Mouse (Mus musculus) forebrain, postnatal 0 days (tissue): ENCODE results near the gene Mapre1. TPM values are rescaled to one million over a fixed set of nuclear protein-coding genes. Genes with fewer than 3 reads are reported as not detected.
"Not testable (repeated sequence)": the region's sequence is repeated elsewhere in the genome, so short reads cannot be mapped to it uniquely, and the experiment has no call there.

Experiments used
- ATAC-seq: fragments of 200-750 bp; cut with Nextera tagmentation; 2 replicates; pipeline ENCODE4 v1.8.0; 2017; ENCODE audit warnings: mild to moderate bottlenecking, moderate library complexity
- DNase-seq: peaks from one replicate; pipeline ENCODE4 v3.0.0-alpha.2; 2015
- H3K27ac ChIP-seq: fragments of 300-500 bp; sonication (generic); 2 replicates; pipeline ENCODE4 v1.5.1; 2014; ENCODE audit warnings: low read depth, mild to moderate bottlenecking, antibody characterized with exemption, low read length, moderate library complexity, mixed read lengths
- H3K27me3 ChIP-seq: fragments of 300-500 bp; sonication (generic); 2 replicates; pipeline ENCODE4 v1.6.1; 2014; ENCODE audit warnings: mild to moderate bottlenecking, low read length, mixed read lengths; ENCODE audit not compliant: insufficient read depth
- H3K36me3 ChIP-seq: fragments of 300-500 bp; sonication (generic); 2 replicates; pipeline ENCODE4 v1.6.1; 2014; ENCODE audit warnings: mild to moderate bottlenecking, moderate library complexity; ENCODE audit not compliant: insufficient read depth
- H3K4me1 ChIP-seq: fragments of 300-500 bp; sonication (generic); 2 replicates; pipeline ENCODE4 v1.6.1; 2014; ENCODE audit warnings: antibody characterized with exemption; ENCODE audit not compliant: insufficient read depth
- H3K4me2 ChIP-seq: fragments of 300-500 bp; sonication (generic); 2 replicates; pipeline ENCODE4 v1.6.1; 2014; ENCODE audit warnings: low read depth, mild to moderate bottlenecking, moderate library complexity
- H3K4me3 ChIP-seq: fragments of 300-500 bp; sonication (generic); 2 replicates; pipeline ENCODE4 v1.5.1; 2014; ENCODE audit warnings: low read depth, low read length, mixed read lengths
- H3K9ac ChIP-seq: fragments of 300-500 bp; sonication (generic); 2 replicates; pipeline ENCODE4 v1.6.1; 2014; ENCODE audit warnings: mild to moderate bottlenecking
- H3K9me3 ChIP-seq: fragments of 300-500 bp; sonication (generic); 2 replicates; pipeline ENCODE4 v1.6.1; 2016; ENCODE audit warnings: low read length
- CTCF ChIP-seq: sonication (generic); IDR thresholded peaks from 2 replicates; pipeline ENCODE4 v1.5.1; 2016; ENCODE audit warnings: antibody characterized with exemption, control low read depth, low read depth
- WGBS: fragments of 180-500 bp; shearing (Covaris S2); extraction: QIAGEN DNeasy Blood & Tissue Kit; methylation state at CpG from one replicate; pipeline ENCODE4 v1.1.7; 2014; 5-methylcytosine and 5-hydroxymethylcytosine counted together
- polyA plus RNA-seq: library from polyadenylated mRNA; unstranded; fragments of >200 nt; fragmentation: Nextera tagmentation; extraction: Ambion mirVana; gene quantifications from 2 replicates; pipeline ENCODE4 v1.2.1, GENCODE M21; 2015
- total RNA-seq: library from RNA; depleted of rRNA; stranded (reverse); fragments of >200 nt; gene quantifications from 2 replicates; pipeline ENCODE4 v1.2.3, GENCODE M21; 2014; rRNA removed

Mapre1 gene
- 97.6 and 117 TPM in 2 replicates for total RNA-seq
- 354 and 411 TPM in 2 replicates for polyA plus RNA-seq

GRCm38 (mm10) chr2:153740500-153741436, at the start of gene Mapre1:
Gene Mapre1, plus strand, starts transcription at chr2:153741274.
- Histone ChIP-seq H3K4me1 (peaks cover 21% of the 10 kb centered on the region), H3K36me3 (no peaks in the 10 kb centered on the region), H3K27me3 (no peaks in the 10 kb centered on the region), H3K4me2 (peak within 1 kb of the TSS; percentile 68), H3K9ac (peak within 1 kb of the TSS; percentile 92), H3K4me3 (peak within 1 kb of the TSS; percentile 88), H3K9me3 (no peaks in the 10 kb centered on the region), H3K27ac (peak within 1 kb of the TSS; percentile 97)
- WGBS = 13% methylated on average over 57 of the region's 58 CpGs
- ATAC-seq (peak; percentile 98), DNase-seq (peak; percentile 100)
- TF ChIP-seq CTCF = no peak

DNA sequence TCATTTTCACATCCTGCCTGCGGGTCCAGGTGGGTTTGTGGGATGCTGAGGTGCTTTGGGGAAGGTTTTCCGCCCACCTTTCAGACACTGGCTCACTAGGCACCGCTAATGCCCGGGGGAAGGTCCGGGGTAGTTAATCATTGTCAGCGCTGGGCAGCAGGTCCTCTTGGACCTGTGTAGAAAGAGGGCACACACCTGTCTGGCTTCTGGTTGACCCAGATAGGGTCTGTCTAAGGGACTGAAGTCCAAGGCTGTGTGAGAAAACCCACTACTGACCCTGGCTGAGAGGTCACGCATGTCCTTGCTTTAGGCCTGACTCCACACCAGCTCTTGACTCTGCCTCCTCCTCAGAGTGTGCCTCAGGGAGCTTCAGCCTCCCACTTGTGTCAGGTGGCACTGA, 47.7 kb upstream of the Mapre1 start:
- not testable (repeated sequence) for H3K27me3 ChIP-seq, H3K4me3 ChIP-seq, ATAC-seq, H3K9me3 ChIP-seq, H3K27ac ChIP-seq, H3K4me2 ChIP-seq, H3K9ac ChIP-seq, H3K4me1 ChIP-seq, H3K36me3 ChIP-seq, DNase-seq
- 87% methylated on average over 6 of the region's 7 CpGs for WGBS

DNA sequence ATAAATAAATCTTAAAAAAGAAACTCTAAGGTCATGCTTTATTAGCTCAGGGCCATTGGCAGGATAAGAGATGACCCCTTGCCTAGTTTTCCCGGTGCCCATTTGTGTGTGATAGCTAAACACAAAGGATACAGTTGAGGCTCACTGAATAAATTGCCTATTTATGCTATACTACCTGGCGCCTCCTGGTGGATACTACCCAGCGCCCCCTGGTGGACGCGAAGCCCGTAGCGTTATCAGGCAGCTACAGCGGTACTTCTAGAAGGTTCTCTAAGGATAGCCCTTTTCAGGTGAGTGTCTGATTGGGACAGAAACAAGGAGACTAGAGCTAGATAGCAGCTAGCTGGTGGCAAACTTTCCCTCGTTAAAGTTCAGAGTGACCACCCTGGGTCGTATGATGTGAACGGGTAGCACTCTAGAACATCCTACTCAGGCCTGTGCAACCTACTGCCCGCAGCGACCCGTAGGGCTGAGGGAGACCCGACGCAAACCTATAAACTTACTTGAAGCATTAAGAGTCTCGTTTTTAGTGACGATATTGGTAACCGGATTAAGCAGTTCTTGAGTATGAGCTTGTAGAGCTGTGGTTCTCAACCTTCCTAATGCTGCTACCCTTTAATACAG, 46.5 kb upstream of the Mapre1 start:
- H3K27ac ChIP-seq = no peak overlapping the region
- no peaks in the 10 kb centered on the region for H3K36me3 ChIP-seq
- ATAC-seq (no peak), DNase-seq (no peak)
- no peaks in the 10 kb centered on the region for H3K27me3 ChIP-seq
- 71% methylated on average over 19 of the region's 19 CpGs for WGBS
- peak; percentile 52 for TF ChIP-seq CTCF
- no peak overlapping the region for H3K9ac ChIP-seq
- no peak overlapping the region for H3K4me3 ChIP-seq
- H3K9me3 ChIP-seq = no peaks in the 10 kb centered on the region
- H3K4me2 ChIP-seq = no peak overlapping the region
- H3K4me1 ChIP-seq = no peaks in the 10 kb centered on the region

GRCm38 (mm10) chr2:153696352-153696751, 44.7 kb upstream of the Mapre1 start, which contains the start of gene Dnmt3c:
Gene Dnmt3c, plus strand, starts transcription at chr2:153696652.
- no peak for DNase-seq

GRCm38 (mm10) chr2:153703389-153703788, 37.7 kb upstream of the Mapre1 start:
- WGBS = 29% methylated on average over 6 of the region's 6 CpGs
- Histone ChIP-seq H3K9me3 (no peaks in the 10 kb centered on the region), H3K27me3 (no peaks in the 10 kb centered on the region), H3K9ac (no peak overlapping the region), H3K4me3 (no peak overlapping the region), H3K36me3 (no peaks in the 10 kb centered on the region), H3K4me2 (no peak overlapping the region), H3K4me1 (no peaks in the 10 kb centered on the region), H3K27ac (no peak overlapping the region)
- ATAC-seq (peak; percentile 61), DNase-seq (peak; percentile 34)
- no peak for TF ChIP-seq CTCF

More at GRCm38 (mm10) chr2:153696352-153696751, 44.7 kb upstream of the Mapre1 start, which contains the start of gene Dnmt3c:
- no peak for ATAC-seq
- no peak within 1 kb of the TSS for H3K27ac ChIP-seq
- H3K9ac ChIP-seq = no peak within 1 kb of the TSS
- H3K9me3 ChIP-seq = no peaks in the 10 kb centered on the region
- H3K36me3 ChIP-seq = no peaks in the 10 kb centered on the region
- no peak within 1 kb of the TSS for H3K4me3 ChIP-seq
- H3K4me1 ChIP-seq = no peaks in the 10 kb centered on the region
- H3K4me2 ChIP-seq = no peak within 1 kb of the TSS
- TF ChIP-seq CTCF = no peak
- no peaks in the 10 kb centered on the region for H3K27me3 ChIP-seq

DNA sequence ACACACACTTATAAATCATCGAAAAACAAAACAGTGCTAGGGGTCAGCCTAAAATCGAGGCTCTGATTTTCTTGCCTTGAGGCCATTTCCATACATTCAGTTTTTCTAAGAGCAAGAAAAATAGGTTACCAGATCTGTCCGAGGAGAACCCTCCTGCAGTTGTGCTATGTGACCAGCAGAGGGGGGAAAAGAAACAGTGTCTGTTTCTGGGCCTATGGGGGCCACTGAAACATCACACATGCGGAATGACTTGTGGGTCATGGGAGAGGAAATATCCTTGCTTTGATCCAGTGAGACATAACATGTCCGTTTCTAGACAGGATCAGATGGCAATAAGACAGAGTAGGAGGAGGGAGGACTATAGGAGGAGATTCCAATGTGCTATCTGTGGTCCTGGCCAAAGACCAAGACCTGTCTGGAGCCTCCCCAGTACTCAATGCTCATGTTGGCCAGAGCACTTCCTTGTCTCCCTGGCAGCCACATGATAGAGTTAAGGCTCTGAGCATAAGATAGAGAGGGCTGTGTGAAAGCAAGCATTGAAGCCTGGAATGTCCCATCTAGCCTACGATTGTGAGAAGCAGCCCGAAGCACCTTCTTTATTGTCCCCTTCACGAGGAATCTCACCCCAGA, 30.3 kb upstream of the Mapre1 start:
- DNase-seq (peak; percentile 32), ATAC-seq (no peak)
- Histone ChIP-seq H3K27ac (no peak overlapping the region), H3K9ac (no peak overlapping the region), H3K4me3 (no peak overlapping the region), H3K4me2 (no peak overlapping the region), H3K36me3 (no peaks in the 10 kb centered on the region), H3K4me1 (no peaks in the 10 kb centered on the region), H3K9me3 (no peaks in the 10 kb centered on the region), H3K27me3 (no peaks in the 10 kb centered on the region)
- 49% methylated on average over 8 of the region's 8 CpGs for WGBS
- peak; percentile 74 for TF ChIP-seq CTCF
